Mouse (Mus musculus) hindbrain, embryonic 10.5 days (tissue): ENCODE results near the gene Retreg3. TPM values are rescaled to one million over a fixed set of nuclear protein-coding genes. Genes with fewer than 3 reads are reported as not detected.
"Not testable (repeated sequence)": the region's sequence is repeated elsewhere in the genome, so short reads cannot be mapped to it uniquely, and the experiment has no call there.

Source experiments
- DNase-seq: peaks from one replicate; pipeline ENCODE4 v3.0.0-alpha.2; 2017; ENCODE audit warnings: low spot score
- H3K27ac ChIP-seq: fragments of 300-500 bp; sonication (generic); 2 replicates; pipeline ENCODE4 v1.5.1; 2016; ENCODE audit warnings: mild to moderate bottlenecking, moderate library complexity
- H3K27me3 ChIP-seq: fragments of 300-500 bp; sonication (generic); 2 replicates; pipeline ENCODE4 v1.6.1; 2016; ENCODE audit warnings: mild to moderate bottlenecking; ENCODE audit not compliant: poor library complexity, insufficient read depth, severe bottlenecking
- H3K36me3 ChIP-seq: fragments of 300-500 bp; sonication (generic); 2 replicates; pipeline ENCODE4 v1.6.1; 2016; ENCODE audit warnings: mild to moderate bottlenecking, moderate library complexity
- H3K4me1 ChIP-seq: fragments of 300-500 bp; sonication (generic); replicated peaks from 2 replicates; pipeline ENCODE4 v1.6.1; 2016; ENCODE audit warnings: mild to moderate bottlenecking
- H3K4me3 ChIP-seq: fragments of 300-500 bp; sonication (generic); 2 replicates; pipeline ENCODE4 v1.5.1; 2016; ENCODE audit warnings: mild to moderate bottlenecking, moderate library complexity
- H3K9me3 ChIP-seq: fragments of 300-500 bp; sonication (generic); 2 replicates; pipeline ENCODE4 v1.6.1; 2016; ENCODE audit warnings: mild to moderate bottlenecking, moderate library complexity
- WGBS: fragments of 180-500 bp; shearing (Covaris S2); methylation state at CpG from one replicate; pipeline ENCODE4 v1.1.7; 2016; 5-methylcytosine and 5-hydroxymethylcytosine counted together
- polyA plus RNA-seq: library from polyadenylated mRNA; unstranded; fragments of >200 nt; fragmentation: Nextera tagmentation; extraction: Ambion mirVana; gene quantifications from 2 replicates; pipeline ENCODE4 v1.2.1, GENCODE M21; 2016

The Retreg3 gene
- polyA plus RNA-seq, 1 experiment from 2014 or later = 21.2 TPM

DNA sequence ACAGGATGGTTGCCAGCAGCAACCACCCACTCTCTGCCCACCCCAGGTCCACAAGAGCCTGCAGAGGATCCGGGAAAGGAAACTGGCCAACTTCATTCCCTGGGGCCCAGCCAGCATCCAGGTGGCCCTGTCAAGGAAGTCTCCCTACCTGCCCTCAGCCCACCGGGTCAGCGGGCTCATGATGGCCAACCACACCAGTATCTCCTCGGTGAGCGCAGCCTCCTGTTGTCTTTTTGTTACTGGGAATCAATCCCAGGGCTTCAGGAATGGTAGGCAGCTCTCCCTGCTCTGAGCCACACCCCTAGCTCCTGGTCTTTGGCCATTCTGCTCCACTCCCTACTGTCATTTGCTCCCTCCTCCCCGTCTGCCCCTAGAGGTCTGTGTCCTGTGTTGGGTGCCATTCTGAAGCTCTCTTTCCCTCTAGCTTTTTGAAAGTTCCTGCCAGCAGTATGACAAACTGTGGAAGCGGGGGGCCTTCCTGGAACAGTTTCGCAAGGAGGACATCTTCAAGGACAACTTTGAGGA lies 41.4 kb upstream of the Retreg3 start:
- H3K27ac ChIP-seq, H3K4me3 ChIP-seq, DNase-seq, H3K9me3 ChIP-seq: not testable (repeated sequence)
- Histone ChIP-seq H3K27me3 (peaks cover 85% of the 10 kb centered on the region), H3K4me1 (peaks cover 36% of the 10 kb centered on the region), H3K36me3 (peaks cover 29% of the 10 kb centered on the region)
- WGBS = 81% methylated on average over 8 of the region's 8 CpGs

DNA sequence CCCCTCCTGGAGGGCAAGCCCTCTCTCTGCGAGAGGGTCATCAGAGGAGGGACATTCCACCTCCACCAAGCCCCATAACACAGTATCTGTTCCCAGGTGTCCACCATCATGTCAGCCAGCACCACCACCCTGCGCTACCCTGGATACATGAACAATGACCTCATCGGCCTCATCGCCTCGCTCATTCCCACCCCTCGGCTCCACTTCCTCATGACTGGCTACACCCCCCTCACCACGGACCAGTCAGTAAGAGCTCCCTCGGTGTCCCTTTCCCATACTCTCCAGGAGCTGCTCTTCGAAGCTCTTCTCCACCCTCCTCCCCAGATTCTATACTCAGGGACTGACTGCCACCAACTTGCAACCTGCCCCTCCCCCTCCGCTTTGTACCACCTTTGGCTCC lies 40.5 kb upstream of the Retreg3 start:
- H3K4me3 ChIP-seq, DNase-seq, H3K9me3 ChIP-seq, H3K27ac ChIP-seq: not testable (repeated sequence)
- 79% methylated on average over 10 of the region's 10 CpGs for WGBS
- peaks cover 84% of the 10 kb centered on the region for H3K27me3 ChIP-seq
- H3K4me1 ChIP-seq = peaks cover 39% of the 10 kb centered on the region
- H3K36me3 ChIP-seq = peaks cover 29% of the 10 kb centered on the region

DNA sequence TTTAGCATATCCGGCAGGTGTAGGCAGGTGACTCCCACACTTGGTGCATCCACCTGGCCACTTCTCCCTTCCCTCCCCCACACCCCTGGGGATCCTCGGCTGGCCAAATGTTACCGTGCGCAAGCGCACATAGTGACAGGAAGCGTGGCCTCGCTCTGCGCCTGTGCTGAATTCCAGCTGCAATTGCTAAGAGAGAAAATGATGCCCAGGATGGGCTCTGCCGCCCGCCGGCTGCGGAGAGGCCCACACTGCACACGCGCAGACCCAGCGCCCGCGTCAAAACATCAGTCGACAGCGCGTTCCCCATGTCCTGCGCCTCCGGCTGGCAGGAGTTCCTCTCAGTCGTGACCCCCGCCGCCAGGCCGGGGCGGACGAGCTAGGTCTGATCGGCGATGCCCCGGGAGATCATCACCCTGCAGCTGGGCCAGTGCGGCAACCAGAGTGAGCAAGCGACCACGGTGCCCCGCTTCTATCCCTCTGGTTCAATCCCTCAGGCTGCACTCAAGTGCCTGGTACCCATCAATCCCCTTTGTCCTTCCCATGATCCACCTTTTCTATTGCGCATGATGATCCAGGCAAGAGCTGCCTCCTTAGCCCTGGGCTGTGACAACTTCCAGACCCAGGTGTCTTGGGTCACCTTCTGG lies 36.2 kb upstream of the Retreg3 start, which contains the start of gene Tubg2:
TSS of gene Tubg2 (plus strand) at position 180 of the 644 bp plus-strand sequence.
- Histone ChIP-seq H3K27ac (peak within 1 kb of the TSS; percentile 83), H3K4me3 (peak within 1 kb of the TSS; percentile 54), H3K4me1 (peaks cover 14% of the 10 kb centered on the region), H3K27me3 (peaks cover 48% of the 10 kb centered on the region), H3K36me3 (no peaks in the 10 kb centered on the region), H3K9me3 (no peaks in the 10 kb centered on the region)
- peak; percentile 71 for DNase-seq
- WGBS = 1% methylated on average over 36 of the region's 36 CpGs

DNA sequence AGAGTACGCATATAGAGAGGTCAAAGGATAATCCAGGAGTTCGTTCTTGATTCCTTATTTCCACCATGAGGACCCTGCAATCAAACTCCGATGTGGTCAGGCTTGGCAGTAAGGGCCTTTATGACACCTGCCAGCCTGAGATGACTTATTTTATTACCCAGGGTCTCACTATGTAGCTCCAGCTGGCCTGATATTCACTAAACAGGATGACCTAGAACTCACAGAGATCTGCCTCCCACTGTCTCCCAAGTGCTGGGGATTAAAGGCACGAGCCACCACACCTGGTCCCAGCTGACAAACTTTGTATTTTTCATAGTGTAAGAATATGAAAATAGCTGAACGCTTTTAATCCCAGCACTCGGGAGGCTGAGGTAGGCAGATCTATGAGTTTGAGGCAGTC lies 35.5 kb upstream of the Retreg3 start:
- H3K9me3 ChIP-seq = no peaks in the 10 kb centered on the region
- H3K36me3 ChIP-seq = no peaks in the 10 kb centered on the region
- H3K27ac ChIP-seq = no peak overlapping the region
- peaks cover 42% of the 10 kb centered on the region for H3K27me3 ChIP-seq
- peaks cover 14% of the 10 kb centered on the region for H3K4me1 ChIP-seq
- no peak overlapping the region; the same call in 1 of the 2 replicates for H3K4me3 ChIP-seq
- WGBS = 67% methylated on average over 6 of the region's 6 CpGs
- no peak for DNase-seq

DNA sequence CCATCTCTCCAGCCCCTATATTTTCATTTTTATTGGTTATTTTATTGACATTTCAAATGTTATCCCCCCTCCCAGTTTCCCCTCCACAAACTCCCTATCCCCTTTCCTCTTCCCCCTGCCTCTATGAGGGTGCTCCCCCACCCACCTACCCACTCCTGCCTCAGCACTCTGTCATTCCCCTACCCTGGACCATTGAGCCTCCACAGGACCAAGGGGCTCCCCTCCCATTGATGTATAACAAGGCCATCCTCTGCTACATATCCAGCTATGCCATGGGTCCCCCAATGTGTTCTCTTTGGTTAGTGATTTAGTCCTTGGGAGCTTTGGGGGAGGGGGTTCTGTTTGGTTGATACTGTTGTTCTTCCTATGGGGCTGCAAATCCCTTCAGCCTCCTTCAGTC lies 35.0 kb upstream of the Retreg3 start:
- Histone ChIP-seq H3K9me3 (no peaks in the 10 kb centered on the region), H3K27me3 (peaks cover 42% of the 10 kb centered on the region), H3K4me3 (no peak overlapping the region), H3K4me1 (peaks cover 14% of the 10 kb centered on the region), H3K27ac (no peak overlapping the region), H3K36me3 (no peaks in the 10 kb centered on the region)
- no peak for DNase-seq

DNA sequence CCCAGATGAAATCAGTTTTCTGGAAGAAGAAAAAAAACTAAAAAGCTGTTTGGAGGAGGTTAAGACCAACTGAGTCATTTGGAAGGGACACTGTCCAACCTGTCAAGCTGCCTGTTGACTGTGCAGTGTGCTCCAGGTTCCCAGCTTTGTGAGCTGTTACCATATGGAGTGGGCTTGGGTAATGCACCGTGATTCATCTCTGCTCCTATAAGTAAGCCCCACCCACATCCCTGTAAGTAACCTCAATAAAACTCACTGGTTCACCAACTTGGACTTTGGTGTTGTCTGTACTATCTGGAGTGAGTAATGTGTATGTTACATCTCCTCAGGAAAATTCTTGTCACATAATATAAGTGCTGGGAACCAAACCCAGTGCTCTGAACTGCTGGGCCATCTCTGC lies 33.1 kb upstream of the Retreg3 start:
- WGBS = 88% methylated on average over 1 of the region's 1 CpGs
- peaks cover 31% of the 10 kb centered on the region for H3K27me3 ChIP-seq
- no peak for DNase-seq
- peaks cover 21% of the 10 kb centered on the region for H3K4me1 ChIP-seq
- H3K36me3 ChIP-seq = no peaks in the 10 kb centered on the region
- no peak overlapping the region for H3K4me3 ChIP-seq
- H3K27ac ChIP-seq = no peak overlapping the region
- no peaks in the 10 kb centered on the region for H3K9me3 ChIP-seq

DNA sequence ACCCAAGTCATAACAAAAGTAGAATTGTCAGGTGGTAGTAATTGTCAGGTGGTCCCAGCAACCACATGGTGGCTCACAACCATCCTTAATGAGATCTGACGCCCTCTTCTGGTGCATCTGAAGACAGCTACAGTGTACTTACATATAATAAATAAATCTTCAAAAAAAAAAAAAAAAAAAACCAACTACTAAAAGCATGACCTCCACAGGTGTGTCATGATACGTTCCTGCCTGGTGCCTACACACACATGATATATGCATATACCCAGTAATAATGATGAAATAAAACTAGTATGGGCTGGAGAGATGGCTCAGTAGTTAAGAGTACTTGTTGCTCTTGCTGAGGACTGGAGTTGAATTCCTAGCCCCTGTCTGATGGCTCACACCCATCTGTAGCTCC lies 31.4 kb upstream of the Retreg3 start:
- no peak for DNase-seq
- Histone ChIP-seq H3K36me3 (no peaks in the 10 kb centered on the region), H3K9me3 (no peaks in the 10 kb centered on the region), H3K27ac (no peak overlapping the region), H3K27me3 (peaks cover 15% of the 10 kb centered on the region), H3K4me1 (peaks cover 16% of the 10 kb centered on the region), H3K4me3 (no peak overlapping the region)
- WGBS = 43% methylated on average over 2 of the region's 2 CpGs

DNA sequence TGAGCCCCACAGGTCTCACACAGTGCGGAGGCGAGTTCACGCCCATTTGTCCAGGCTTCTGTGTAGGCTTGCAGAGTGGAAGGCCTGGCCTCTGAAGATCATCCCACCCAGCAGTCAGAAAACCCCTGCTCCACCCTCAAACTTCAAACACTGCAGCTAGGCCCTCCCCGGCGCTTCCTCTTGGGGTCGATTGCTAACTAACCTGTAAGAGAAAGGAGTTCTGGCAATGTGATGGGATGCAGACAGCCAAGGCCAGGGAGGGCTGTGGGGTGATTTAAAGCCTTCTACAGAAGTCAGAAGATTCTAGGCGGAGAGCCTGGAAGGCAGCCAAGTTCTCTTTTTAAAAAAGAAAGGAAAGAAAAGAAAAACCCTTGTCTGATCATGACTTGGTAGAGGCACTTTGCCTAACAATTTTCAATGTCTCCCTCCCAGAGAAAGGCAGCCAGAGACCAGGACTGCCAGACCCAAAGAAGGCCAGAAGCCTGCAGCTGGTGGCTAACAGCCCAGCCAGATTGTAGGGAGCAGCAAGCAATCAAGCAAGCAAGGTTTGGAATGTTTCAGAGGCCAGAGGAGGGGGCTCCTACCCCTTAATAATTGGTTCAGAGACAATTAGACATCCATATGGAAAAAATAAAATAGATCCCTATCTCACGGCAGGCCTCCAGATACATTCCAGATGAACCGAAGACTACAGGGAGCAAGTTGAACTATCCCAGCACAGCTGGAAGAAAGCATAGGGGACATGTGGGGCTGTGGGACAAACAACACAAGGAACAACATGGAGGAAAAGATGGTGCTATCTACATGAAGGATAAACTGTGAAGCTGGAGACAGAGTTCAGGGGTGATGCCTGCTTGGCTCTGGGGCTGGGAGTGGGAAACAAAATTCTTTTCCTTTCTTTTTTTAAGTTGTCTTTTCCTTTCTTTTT lies 29.7 kb upstream of the Retreg3 start:
- Histone ChIP-seq H3K4me1 (peaks cover 6% of the 10 kb centered on the region; the same call in 1 of the 2 replicates), H3K27ac (no peak overlapping the region), H3K4me3 (no peak overlapping the region), H3K27me3 (no peaks in the 10 kb centered on the region), H3K9me3 (no peaks in the 10 kb centered on the region), H3K36me3 (no peaks in the 10 kb centered on the region)
- WGBS = 69% methylated on average over 9 of the region's 9 CpGs
- no peak for DNase-seq

DNA sequence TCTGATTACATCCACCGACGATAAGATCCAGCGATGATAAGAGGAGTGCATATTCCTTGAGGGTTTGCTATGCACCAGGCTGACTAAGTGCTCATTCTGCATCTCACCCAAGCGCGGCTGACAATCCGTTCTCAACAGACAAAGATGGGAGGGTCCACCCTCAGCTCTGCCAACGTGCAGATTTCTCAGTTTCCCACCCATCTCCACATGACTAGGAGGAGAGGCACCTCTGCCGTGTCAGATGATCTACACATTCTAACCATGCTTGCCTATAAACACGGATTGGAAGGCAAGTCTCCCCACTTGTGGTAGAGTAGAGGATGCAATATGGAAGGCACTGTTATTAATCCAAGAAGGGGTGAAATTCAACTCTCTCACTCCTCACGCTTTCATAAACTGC lies 29.1 kb upstream of the Retreg3 start:
- peaks cover 10% of the 10 kb centered on the region for H3K4me1 ChIP-seq
- H3K4me3 ChIP-seq = no peak overlapping the region
- no peaks in the 10 kb centered on the region for H3K36me3 ChIP-seq
- DNase-seq = no peak
- no peaks in the 10 kb centered on the region for H3K27me3 ChIP-seq
- H3K9me3 ChIP-seq = no peaks in the 10 kb centered on the region
- H3K27ac ChIP-seq = no peak overlapping the region
- 76% methylated on average over 10 of the region's 10 CpGs for WGBS

DNA sequence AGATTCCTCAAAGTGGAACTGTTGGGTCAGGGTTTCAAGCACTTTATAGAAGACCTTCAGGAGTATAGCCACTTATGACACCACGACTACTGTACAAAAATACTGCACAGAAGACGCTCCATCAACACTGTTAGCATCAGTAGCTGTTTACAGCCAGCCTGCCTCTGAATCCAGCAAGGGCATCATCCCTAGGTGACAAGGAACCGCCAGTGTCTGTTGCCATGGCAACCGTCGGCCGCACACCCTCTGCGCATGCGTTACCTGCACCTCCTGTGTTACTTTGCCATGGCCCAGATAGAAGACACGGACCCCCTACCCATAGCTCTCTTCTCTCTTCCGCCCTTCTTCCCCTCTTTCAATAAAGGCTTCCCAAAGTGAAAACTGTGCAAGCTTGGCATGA lies 26.7 kb upstream of the Retreg3 start:
- peaks cover 8% of the 10 kb centered on the region for H3K27me3 ChIP-seq
- H3K4me3 ChIP-seq = no peak overlapping the region
- H3K27ac ChIP-seq = no peak overlapping the region
- no peaks in the 10 kb centered on the region for H3K9me3 ChIP-seq
- WGBS = 25% methylated on average over 10 of the region's 10 CpGs
- peak; percentile 57 for DNase-seq
- no peaks in the 10 kb centered on the region for H3K36me3 ChIP-seq
- peaks cover 14% of the 10 kb centered on the region for H3K4me1 ChIP-seq

DNA sequence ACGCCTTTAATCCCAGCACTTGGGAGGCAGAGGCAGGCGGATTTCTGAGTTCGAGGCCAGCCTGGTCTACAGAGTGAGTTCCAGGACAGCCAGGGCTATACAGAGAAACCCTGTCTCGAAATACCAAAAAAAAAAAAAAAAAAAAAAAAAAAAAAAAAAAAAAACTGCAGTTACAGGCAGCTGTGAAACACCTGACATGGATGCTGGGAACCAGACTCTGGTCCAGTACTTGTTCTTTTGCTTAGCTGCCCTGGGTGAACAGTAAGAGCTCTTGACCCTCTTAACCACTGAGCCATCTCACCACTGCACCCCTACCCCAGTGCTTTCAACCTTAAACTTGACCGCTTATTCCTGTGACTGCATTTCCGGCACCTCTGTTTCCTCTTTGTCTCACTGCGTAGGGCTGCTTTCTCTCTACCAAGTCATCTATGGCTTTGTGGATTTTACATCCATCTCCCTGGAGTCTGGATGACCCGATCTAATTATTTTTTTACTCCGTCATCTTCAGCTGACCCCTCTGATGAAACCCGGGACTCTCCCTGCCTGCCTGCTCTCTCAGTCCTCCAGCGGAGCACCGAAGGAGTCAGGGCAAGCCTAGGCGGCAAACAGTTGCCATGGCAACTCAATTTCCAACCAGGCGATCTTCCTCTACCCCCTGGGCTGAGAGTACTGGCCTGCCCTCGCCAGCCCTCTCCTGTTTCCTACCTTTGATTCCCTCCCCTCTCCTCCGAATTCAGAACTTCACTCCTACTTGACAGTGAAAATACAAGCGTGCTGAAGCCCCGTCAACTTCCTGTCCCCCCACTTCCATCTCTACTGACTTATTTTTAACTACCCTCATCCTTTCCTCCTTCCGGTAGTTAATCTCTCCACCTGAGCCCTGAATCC lies 23.9 kb upstream of the Retreg3 start:
- H3K4me1 ChIP-seq = peaks cover 22% of the 10 kb centered on the region
- peaks cover 32% of the 10 kb centered on the region for H3K27me3 ChIP-seq
- no peaks in the 10 kb centered on the region for H3K9me3 ChIP-seq
- H3K4me3 ChIP-seq = peak overlapping the region; percentile 45
- peak; percentile 75 for DNase-seq
- 21% methylated on average over 18 of the region's 19 CpGs for WGBS
- H3K27ac ChIP-seq = peak overlapping the region; percentile 71
- H3K36me3 ChIP-seq = no peaks in the 10 kb centered on the region

DNA sequence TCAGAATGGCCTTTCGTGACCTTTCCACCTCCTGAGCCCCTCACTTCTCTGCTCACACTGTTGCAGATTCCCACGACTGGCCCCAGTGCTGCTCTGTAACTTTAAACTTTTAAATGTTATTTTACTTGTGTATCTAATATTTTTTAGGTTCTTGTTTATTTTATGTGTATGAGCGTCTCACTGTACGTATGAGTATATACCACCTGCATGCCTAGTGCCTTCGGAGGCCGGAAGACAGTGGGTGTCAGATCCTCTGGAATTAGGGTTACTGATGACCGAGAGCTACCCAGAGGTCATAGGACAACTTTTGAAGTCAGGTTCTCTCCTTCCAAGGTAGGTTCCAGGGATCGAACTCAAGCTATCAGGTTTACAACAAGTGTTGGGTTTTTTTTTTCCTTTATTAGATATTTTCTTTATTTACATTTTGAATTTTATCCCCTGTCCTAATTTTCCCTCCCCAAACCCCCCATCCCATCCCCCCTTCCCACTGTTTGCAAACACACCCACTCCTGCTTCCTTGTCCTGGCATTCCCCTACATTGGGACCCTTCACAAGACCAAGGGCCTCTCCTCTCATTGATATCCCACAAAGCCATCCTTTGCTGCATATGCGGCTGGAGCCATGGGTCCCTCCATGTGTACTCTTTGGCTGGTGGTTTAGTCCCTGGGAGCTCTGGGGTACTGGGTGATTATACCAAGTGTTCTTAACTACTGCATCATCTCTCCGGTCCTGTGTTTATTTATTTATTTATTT lies 22.7 kb upstream of the Retreg3 start:
- H3K27ac ChIP-seq = no peak overlapping the region
- H3K9me3 ChIP-seq = no peaks in the 10 kb centered on the region
- DNase-seq = no peak
- H3K27me3 ChIP-seq = peaks cover 33% of the 10 kb centered on the region
- 89% methylated on average over 10 of the region's 10 CpGs for WGBS
- no peaks in the 10 kb centered on the region for H3K36me3 ChIP-seq
- no peak overlapping the region for H3K4me3 ChIP-seq
- H3K4me1 ChIP-seq = peaks cover 26% of the 10 kb centered on the region
